Mouse (Mus musculus): ENCODE results near the gene Sidt1. TPM values are rescaled to one million over a fixed set of nuclear protein-coding genes. Genes with fewer than 3 reads are reported as not detected.

The Sidt1 gene
- total and polyA plus RNA-seq, 3 experiments: not detected

GRCm38 (mm10) chr16:44331995-44332860 lies 768 bp downstream of the Sidt1 start:
- Histone ChIP-seq H3K4me3 (ENCODE audit: control insufficient read depth in 1 of 2, insufficient read depth in 1 of 2, low read depth in 2 of 2, low read length in 2 of 2) (no peak overlapping the region), H3K4me1 (ENCODE audit: control insufficient read depth in 1 of 2, insufficient read depth in 2 of 2, low read length in 2 of 2) (no peaks in the 10 kb centered on the region), H3K9ac (ENCODE audit: control insufficient read depth, low read depth, low read length, poor library complexity, severe bottlenecking) (no peak overlapping the region), H3K27me3 (ENCODE audit: control insufficient read depth in 1 of 2, insufficient read depth in 2 of 2, low read length in 2 of 2) (no peaks in the 10 kb centered on the region; a peak in 1 of 4 replicates), H3K79me2 (ENCODE audit: control insufficient read depth, insufficient read depth, low read length, poor library complexity) (no peaks in the 10 kb centered on the region), H3K27ac (ENCODE audit: control insufficient read depth, low read depth, low read length) (no peak overlapping the region), H3K36me3 (ENCODE audit: control insufficient read depth in 1 of 2, insufficient read depth in 2 of 2, low read length in 2 of 2) (no peaks in the 10 kb centered on the region), H3K9me3 (replicated peaks; ENCODE audit: insufficient read depth, low read length) (no peaks in the 10 kb centered on the region)
- no peak for DNase-seq (ENCODE audit: low read depth, low spot score)
- TF ChIP-seq USF2 (IDR thresholded peaks at IDR 0.05; ENCODE audit: borderline replicate concordance in 1 of 2, insufficient read depth in 1 of 2, low read depth in 1 of 2, low read length in 2 of 2) (no peak), CHD2 (IDR thresholded peaks at IDR 0.05; ENCODE audit: low read length) (no peak), POLR2AphosphoS5 (IDR thresholded peaks at IDR 0.05; ENCODE audit: borderline replicate concordance, low read depth, low read length) (no peak), NELFE (IDR thresholded peaks at IDR 0.05; ENCODE audit: low read depth, low read length) (no peak), MAX (IDR thresholded peaks at IDR 0.05; ENCODE audit: low read length) (no peak), ETS1 (IDR thresholded peaks at IDR 0.05; ENCODE audit: low read depth, low read length) (no peak), RCOR1 (IDR thresholded peaks at IDR 0.05; ENCODE audit: low read depth, low read length) (no peak), GATA1 (IDR thresholded peaks at IDR 0.05; ENCODE audit: low read depth, low read length) (no peak), KAT2A (conservative IDR thresholded peaks at IDR 0.05; ENCODE audit: low read depth, low read length) (no peak), POLR2AphosphoS2 (IDR thresholded peaks at IDR 0.05; ENCODE audit: low read length) (no peak), MYB (IDR thresholded peaks at IDR 0.05; ENCODE audit: low read depth, low read length) (no peak), MEF2A (IDR thresholded peaks at IDR 0.05; ENCODE audit: extremely low read depth, insufficient replicate concordance, low read depth, low read length, poor library complexity, severe bottlenecking) (no peak), TBP (IDR thresholded peaks at IDR 0.05; ENCODE audit: low read depth, low read length) (no peak), TCF12 (IDR thresholded peaks at IDR 0.05; ENCODE audit: low read depth, low read length) (no peak)

GRCm38 (mm10) chr16:44331671-44331994 lies 1.4 kb downstream of the Sidt1 start:
- no peaks in the 10 kb centered on the region; a peak in 1 of 4 replicates for H3K27me3 ChIP-seq (ENCODE audit: control insufficient read depth in 1 of 2, insufficient read depth in 2 of 2, low read length in 2 of 2)
- no peak overlapping the region for H3K4me3 ChIP-seq (ENCODE audit: control insufficient read depth in 1 of 2, insufficient read depth in 1 of 2, low read depth in 2 of 2, low read length in 2 of 2)
- H3K36me3 ChIP-seq (ENCODE audit: control insufficient read depth in 1 of 2, insufficient read depth in 2 of 2, low read length in 2 of 2): no peaks in the 10 kb centered on the region
- no peaks in the 10 kb centered on the region for H3K4me1 ChIP-seq (ENCODE audit: control insufficient read depth in 1 of 2, insufficient read depth in 2 of 2, low read length in 2 of 2)
- no peaks in the 10 kb centered on the region for H3K79me2 ChIP-seq (ENCODE audit: control insufficient read depth, insufficient read depth, low read length, poor library complexity)
- TF ChIP-seq GATA1 (IDR thresholded peaks at IDR 0.05; ENCODE audit: low read depth, low read length) (no peak), SMC3 (IDR thresholded peaks at IDR 0.05; ENCODE audit: low read depth, low read length) (no peak), MEF2A (IDR thresholded peaks at IDR 0.05; ENCODE audit: extremely low read depth, insufficient replicate concordance, low read depth, low read length, poor library complexity, severe bottlenecking) (no peak), SIN3A (IDR thresholded peaks at IDR 0.05; ENCODE audit: low read length) (no peak), TAL1 (IDR thresholded peaks at IDR 0.05; ENCODE audit: low read length) (no peak), MAZ (IDR thresholded peaks at IDR 0.05; ENCODE audit: low read depth, low read length) (no peak), USF1 (IDR thresholded peaks at IDR 0.05; ENCODE audit: low read depth, low read length) (no peak), RAD21 (IDR thresholded peaks at IDR 0.05; ENCODE audit: low read depth, low read length) (no peak), ZMIZ1 (IDR thresholded peaks at IDR 0.05; ENCODE audit: low read depth, low read length) (no peak), CTCF (IDR thresholded peaks at IDR 0.05 in 2 of 3, conservative IDR thresholded peaks at IDR 0.05 in 1 of 3; ENCODE audit: control insufficient read depth in 1 of 3, insufficient read depth in 1 of 3, low read depth in 2 of 3, low read length in 3 of 3, poor library complexity in 1 of 3, severe bottlenecking in 1 of 3) (no peak), POLR2A (IDR thresholded peaks at IDR 0.05; ENCODE audit: control insufficient read depth in 1 of 2, insufficient read depth in 1 of 2, low read depth in 1 of 2, low read length in 2 of 2, poor library complexity in 1 of 2) (no peak), MYC (IDR thresholded peaks at IDR 0.05; ENCODE audit: low read depth, low read length) (no peak), NELFE (IDR thresholded peaks at IDR 0.05; ENCODE audit: low read depth, low read length) (no peak), CHD1 (IDR thresholded peaks at IDR 0.05; ENCODE audit: low read depth, low read length) (no peak), HCFC1 (IDR thresholded peaks at IDR 0.05; ENCODE audit: low read depth, low read length) (no peak)
- H3K9ac ChIP-seq (ENCODE audit: control insufficient read depth, low read depth, low read length, poor library complexity, severe bottlenecking): no peak overlapping the region
- no peaks in the 10 kb centered on the region for H3K9me3 ChIP-seq (replicated peaks; ENCODE audit: insufficient read depth, low read length)
- H3K27ac ChIP-seq (ENCODE audit: control insufficient read depth, low read depth, low read length): no peak overlapping the region
- DNase-seq (ENCODE audit: low read depth, low spot score): no peak
